Mouse (Mus musculus): Measurements from ENCODE around the gene Notch2. TPM values are rescaled to one million over a fixed set of nuclear protein-coding genes. Genes with fewer than 3 reads are reported as not detected.

Gene Notch2
- polyA plus RNA-seq, 1 experiment from 2014 or later, result 14.5 TPM

GRCm38 (mm10) chr3:97984870-97985506 is 28.3 kb upstream of the Notch2 start:
- Histone ChIP-seq H3K27me3 (ENCODE audit: control insufficient read depth, insufficient read depth, low read length) (no peaks in the 10 kb centered on the region), H3K36me3 (ENCODE audit: control insufficient read depth, insufficient read depth, low read length) (no peaks in the 10 kb centered on the region), H3K4me3 (ENCODE audit: control insufficient read depth in 1 of 2, insufficient read depth in 1 of 2, low read depth in 1 of 2, low read length in 2 of 2) (no peak overlapping the region), H3K4me2 (ENCODE audit: low read length) (no peak overlapping the region), H3K9ac (ENCODE audit: low read length) (no peak overlapping the region), H3K9me3 (ENCODE audit: control insufficient read depth, low read length) (no peaks in the 10 kb centered on the region), H3K27ac (replicated peaks in 1 of 2; ENCODE audit: control insufficient read depth in 1 of 2, insufficient read depth in 1 of 2, low read depth in 2 of 2, low read length in 2 of 2) (no peak overlapping the region), H3K4me1 (ENCODE audit: control insufficient read depth in 2 of 2, insufficient read depth in 2 of 2, low read length in 2 of 2) (peaks cover 0 to 2% of the 10 kb centered on the region in 2 experiments; a peak in 1 of 4 replicates)
- ATAC-seq (ENCODE audit: insufficient number of reproducible peaks, insufficient read depth, low FRiP score, low read depth), result no peak
- WGBS, result 78% methylated on average over 10 of the region's 10 CpGs

GRCm38 (mm10) chr3:97985691-97986090 is 27.6 kb upstream of the Notch2 start:
- no peak for ATAC-seq (ENCODE audit: insufficient number of reproducible peaks, insufficient read depth, low FRiP score, low read depth)
- Histone ChIP-seq H3K27ac (replicated peaks in 1 of 2; ENCODE audit: control insufficient read depth in 1 of 2, insufficient read depth in 1 of 2, low read depth in 2 of 2, low read length in 2 of 2) (no peak overlapping the region), H3K27me3 (ENCODE audit: control insufficient read depth, insufficient read depth, low read length) (no peaks in the 10 kb centered on the region), H3K4me1 (ENCODE audit: control insufficient read depth in 2 of 2, insufficient read depth in 2 of 2, low read length in 2 of 2) (peaks cover 0 to 2% of the 10 kb centered on the region in 2 experiments; a peak in 1 of 4 replicates), H3K9ac (ENCODE audit: low read length) (no peak overlapping the region), H3K4me2 (ENCODE audit: low read length) (no peak overlapping the region), H3K4me3 (ENCODE audit: control insufficient read depth in 1 of 2, insufficient read depth in 1 of 2, low read depth in 1 of 2, low read length in 2 of 2) (no peak overlapping the region), H3K36me3 (ENCODE audit: control insufficient read depth, insufficient read depth, low read length) (no peaks in the 10 kb centered on the region), H3K9me3 (ENCODE audit: control insufficient read depth, low read length) (no peaks in the 10 kb centered on the region)
- 75% methylated on average over 3 of the region's 3 CpGs for WGBS

- H3K4me1 ChIP-seq (ENCODE audit: control insufficient read depth in 2 of 2, insufficient read depth in 2 of 2, low read length in 2 of 2), result peaks cover 0 to 2% of the 10 kb centered on the region in 2 experiments; a peak in 1 of 4 replicates
- no peak overlapping the region for H3K27ac ChIP-seq (replicated peaks in 1 of 2; ENCODE audit: control insufficient read depth in 1 of 2, insufficient read depth in 1 of 2, low read depth in 2 of 2, low read length in 2 of 2)
- no peak overlapping the region for H3K4me2 ChIP-seq (ENCODE audit: low read length)
- no peaks in the 10 kb centered on the region for H3K27me3 ChIP-seq (ENCODE audit: control insufficient read depth, insufficient read depth, low read length)
- 84% methylated on average over 3 of the region's 3 CpGs for WGBS
- ATAC-seq (ENCODE audit: insufficient number of reproducible peaks, insufficient read depth, low FRiP score, low read depth), result peak; percentile 80; the same call in 1 of the 2 replicates
- H3K36me3 ChIP-seq (ENCODE audit: control insufficient read depth, insufficient read depth, low read length), result no peaks in the 10 kb centered on the region
- H3K9me3 ChIP-seq (ENCODE audit: control insufficient read depth, low read length), result no peaks in the 10 kb centered on the region
- no peak overlapping the region for H3K4me3 ChIP-seq (ENCODE audit: control insufficient read depth in 1 of 2, insufficient read depth in 1 of 2, low read depth in 1 of 2, low read length in 2 of 2)
- H3K9ac ChIP-seq (ENCODE audit: low read length), result no peak overlapping the region
Measured at GRCm38 (mm10) chr3:97987153-97987552, 26.2 kb upstream of the Notch2 start.

GRCm38 (mm10) chr3:97988756-97989155 is 24.6 kb upstream of the Notch2 start:
- no peak for ATAC-seq (ENCODE audit: insufficient number of reproducible peaks, insufficient read depth, low FRiP score, low read depth)
- Histone ChIP-seq H3K36me3 (ENCODE audit: control insufficient read depth, insufficient read depth, low read length) (no peaks in the 10 kb centered on the region), H3K4me1 (ENCODE audit: control insufficient read depth in 2 of 2, insufficient read depth in 2 of 2, low read length in 2 of 2) (peaks cover 0 to 2% of the 10 kb centered on the region in 2 experiments; a peak in 1 of 4 replicates), H3K27me3 (ENCODE audit: control insufficient read depth, insufficient read depth, low read length) (no peaks in the 10 kb centered on the region), H3K27ac (replicated peaks in 1 of 2; ENCODE audit: control insufficient read depth in 1 of 2, insufficient read depth in 1 of 2, low read depth in 2 of 2, low read length in 2 of 2) (no peak overlapping the region), H3K4me2 (ENCODE audit: low read length) (no peak overlapping the region), H3K9ac (ENCODE audit: low read length) (no peak overlapping the region), H3K9me3 (ENCODE audit: control insufficient read depth, low read length) (no peaks in the 10 kb centered on the region), H3K4me3 (ENCODE audit: control insufficient read depth in 1 of 2, insufficient read depth in 1 of 2, low read depth in 1 of 2, low read length in 2 of 2) (no peak overlapping the region)
- 69% methylated on average over 4 of the region's 4 CpGs for WGBS

- no peak for ATAC-seq (ENCODE audit: insufficient number of reproducible peaks, insufficient read depth, low FRiP score, low read depth)
- Histone ChIP-seq H3K9ac (ENCODE audit: low read length) (no peak overlapping the region), H3K4me1 (ENCODE audit: control insufficient read depth in 2 of 2, insufficient read depth in 2 of 2, low read length in 2 of 2) (no peaks in the 10 kb centered on the region), H3K9me3 (ENCODE audit: control insufficient read depth, low read length) (no peaks in the 10 kb centered on the region), H3K27ac (replicated peaks in 1 of 2; ENCODE audit: control insufficient read depth in 1 of 2, insufficient read depth in 1 of 2, low read depth in 2 of 2, low read length in 2 of 2) (no peak overlapping the region), H3K4me3 (ENCODE audit: control insufficient read depth in 1 of 2, insufficient read depth in 1 of 2, low read depth in 1 of 2, low read length in 2 of 2) (no peak overlapping the region), H3K36me3 (ENCODE audit: control insufficient read depth, insufficient read depth, low read length) (no peaks in the 10 kb centered on the region), H3K27me3 (ENCODE audit: control insufficient read depth, insufficient read depth, low read length) (no peaks in the 10 kb centered on the region), H3K4me2 (ENCODE audit: low read length) (no peak overlapping the region)
- 90% methylated on average over 5 of the region's 5 CpGs for WGBS
Measured at GRCm38 (mm10) chr3:97990576-97990975, 22.8 kb upstream of the Notch2 start.

GRCm38 (mm10) chr3:97992289-97992688 is 21.0 kb upstream of the Notch2 start:
- Histone ChIP-seq H3K4me3 (ENCODE audit: control insufficient read depth in 1 of 2, insufficient read depth in 1 of 2, low read depth in 1 of 2, low read length in 2 of 2) (no peak overlapping the region), H3K27ac (replicated peaks in 1 of 2; ENCODE audit: control insufficient read depth in 1 of 2, insufficient read depth in 1 of 2, low read depth in 2 of 2, low read length in 2 of 2) (no peak overlapping the region), H3K9me3 (ENCODE audit: control insufficient read depth, low read length) (no peaks in the 10 kb centered on the region), H3K4me2 (ENCODE audit: low read length) (no peak overlapping the region), H3K36me3 (ENCODE audit: control insufficient read depth, insufficient read depth, low read length) (no peaks in the 10 kb centered on the region), H3K27me3 (ENCODE audit: control insufficient read depth, insufficient read depth, low read length) (no peaks in the 10 kb centered on the region), H3K9ac (ENCODE audit: low read length) (no peak overlapping the region), H3K4me1 (ENCODE audit: control insufficient read depth in 2 of 2, insufficient read depth in 2 of 2, low read length in 2 of 2) (no peaks in the 10 kb centered on the region)
- WGBS, result 70% methylated on average over 4 of the region's 4 CpGs
- ATAC-seq (ENCODE audit: insufficient number of reproducible peaks, insufficient read depth, low FRiP score, low read depth), result no peak

GRCm38 (mm10) chr3:97993196-97993595 is 20.1 kb upstream of the Notch2 start:
- Histone ChIP-seq H3K27ac (replicated peaks in 1 of 2; ENCODE audit: control insufficient read depth in 1 of 2, insufficient read depth in 1 of 2, low read depth in 2 of 2, low read length in 2 of 2) (no peak overlapping the region), H3K27me3 (ENCODE audit: control insufficient read depth, insufficient read depth, low read length) (no peaks in the 10 kb centered on the region), H3K9ac (ENCODE audit: low read length) (no peak overlapping the region), H3K4me1 (ENCODE audit: control insufficient read depth in 2 of 2, insufficient read depth in 2 of 2, low read length in 2 of 2) (no peaks in the 10 kb centered on the region), H3K4me3 (ENCODE audit: control insufficient read depth in 1 of 2, insufficient read depth in 1 of 2, low read depth in 1 of 2, low read length in 2 of 2) (no peak overlapping the region), H3K4me2 (ENCODE audit: low read length) (no peak overlapping the region), H3K36me3 (ENCODE audit: control insufficient read depth, insufficient read depth, low read length) (no peaks in the 10 kb centered on the region), H3K9me3 (ENCODE audit: control insufficient read depth, low read length) (no peaks in the 10 kb centered on the region)
- ATAC-seq (ENCODE audit: insufficient number of reproducible peaks, insufficient read depth, low FRiP score, low read depth), result no peak
- WGBS, result 65% methylated on average over 5 of the region's 5 CpGs
